Mouse (Mus musculus): Measurements from ENCODE around the gene Gm49342. TPM values are rescaled to one million over a fixed set of nuclear protein-coding genes. Genes with fewer than 3 reads are reported as not detected.

Gm49342 gene
- polyA plus RNA-seq, 1 experiment, result not detected

- Histone ChIP-seq H3K27ac (ENCODE audit: insufficient read depth, low read depth, low read length) (peak overlapping the region; percentile 65), H3K4me1 (ENCODE audit: control insufficient read depth, insufficient read depth, insufficient read length, low read length) (peaks cover 9% of the 10 kb centered on the region; the same call in 1 of the 2 replicates)
- WGBS, result under 1% methylated on average over 38 of the region's 38 CpGs
Measured at GRCm38 (mm10) chr14:50925111-50925920, 19.0 kb upstream of the Gm49342 start.

GRCm38 (mm10) chr14:50927366-50927765, 17.0 kb upstream of the Gm49342 start:
- Histone ChIP-seq H3K36me3 (ENCODE audit: control insufficient read depth, insufficient read depth, low read length) (peaks cover 29% of the 10 kb centered on the region), H3K4me1 (ENCODE audit: control insufficient read depth, insufficient read depth, insufficient read length, low read length) (peaks cover 11% of the 10 kb centered on the region; the same call in 1 of the 2 replicates), H3K27me3 (ENCODE audit: control insufficient read depth, insufficient read depth, low read length) (no peaks in the 10 kb centered on the region), H3K4me3 (ENCODE audit: low read depth, low read length) (no peak overlapping the region), H3K27ac (ENCODE audit: insufficient read depth, low read depth, low read length) (no peak overlapping the region)
- WGBS, result 70% methylated on average over 3 of the region's 3 CpGs
- TF ChIP-seq CTCF (IDR thresholded peaks at IDR 0.05; ENCODE audit: extremely low read depth, insufficient read length, insufficient replicate concordance, low read depth, low read length) (no peak), POLR2A (IDR thresholded peaks at IDR 0.05; ENCODE audit: low read depth, low read length) (no peak)

More at GRCm38 (mm10) chr14:50925111-50925920, 19.0 kb upstream of the Gm49342 start:
- TF ChIP-seq CTCF (IDR thresholded peaks at IDR 0.05; ENCODE audit: extremely low read depth, insufficient read length, insufficient replicate concordance, low read depth, low read length), result no peak
- no peak for TF ChIP-seq POLR2A (IDR thresholded peaks at IDR 0.05; ENCODE audit: low read depth, low read length)
- Histone ChIP-seq H3K27me3 (ENCODE audit: control insufficient read depth, insufficient read depth, low read length) (no peaks in the 10 kb centered on the region), H3K36me3 (ENCODE audit: control insufficient read depth, insufficient read depth, low read length) (peaks cover 29% of the 10 kb centered on the region), H3K4me3 (ENCODE audit: low read depth, low read length) (peak overlapping the region; percentile 85)

GRCm38 (mm10) chr14:50929951-50930350, 14.4 kb upstream of the Gm49342 start:
- TF ChIP-seq POLR2A (IDR thresholded peaks at IDR 0.05; ENCODE audit: low read depth, low read length) (no peak), CTCF (IDR thresholded peaks at IDR 0.05; ENCODE audit: extremely low read depth, insufficient read length, insufficient replicate concordance, low read depth, low read length) (no peak)
- H3K4me1 ChIP-seq (ENCODE audit: control insufficient read depth, insufficient read depth, insufficient read length, low read length), result peaks cover 11% of the 10 kb centered on the region; the same call in 1 of the 2 replicates
- H3K4me3 ChIP-seq (ENCODE audit: low read depth, low read length), result peak overlapping the region; percentile 72
- H3K36me3 ChIP-seq (ENCODE audit: control insufficient read depth, insufficient read depth, low read length), result peaks cover 29% of the 10 kb centered on the region
- H3K27me3 ChIP-seq (ENCODE audit: control insufficient read depth, insufficient read depth, low read length), result no peaks in the 10 kb centered on the region
- peak overlapping the region; percentile 92 for H3K27ac ChIP-seq (ENCODE audit: insufficient read depth, low read depth, low read length)
- 5% methylated on average over 10 of the region's 10 CpGs for WGBS

GRCm38 (mm10) chr14:50930377-50930753, 14.0 kb upstream of the Gm49342 start:
- TF ChIP-seq POLR2A (IDR thresholded peaks at IDR 0.05; ENCODE audit: low read depth, low read length) (no peak), CTCF (IDR thresholded peaks at IDR 0.05; ENCODE audit: extremely low read depth, insufficient read length, insufficient replicate concordance, low read depth, low read length) (no peak)
- Histone ChIP-seq H3K36me3 (ENCODE audit: control insufficient read depth, insufficient read depth, low read length) (peaks cover 29% of the 10 kb centered on the region), H3K4me3 (ENCODE audit: low read depth, low read length) (peak overlapping the region; percentile 72), H3K27me3 (ENCODE audit: control insufficient read depth, insufficient read depth, low read length) (no peaks in the 10 kb centered on the region), H3K4me1 (ENCODE audit: control insufficient read depth, insufficient read depth, insufficient read length, low read length) (peaks cover 9% of the 10 kb centered on the region; the same call in 1 of the 2 replicates), H3K27ac (ENCODE audit: insufficient read depth, low read depth, low read length) (peak overlapping the region; percentile 92)
- WGBS, result under 1% methylated on average over 38 of the region's 38 CpGs

GRCm38 (mm10) chr14:50930754-50931492, 13.4 kb upstream of the Gm49342 start, which contains the start of the genes Pip4p1 and Pnp:
Gene Pip4p1, minus strand, starts transcription at chr14:50930856.
Gene Pnp, plus strand, starts transcription at chr14:50931082.
- Histone ChIP-seq H3K36me3 (ENCODE audit: control insufficient read depth, insufficient read depth, low read length) (peaks cover 29% of the 10 kb centered on the region), H3K4me1 (ENCODE audit: control insufficient read depth, insufficient read depth, insufficient read length, low read length) (peaks cover 7% of the 10 kb centered on the region; the same call in 1 of the 2 replicates), H3K27me3 (ENCODE audit: control insufficient read depth, insufficient read depth, low read length) (no peaks in the 10 kb centered on the region), H3K27ac (ENCODE audit: insufficient read depth, low read depth, low read length) (peak within 1 kb of the TSS; percentile 92), H3K4me3 (ENCODE audit: low read depth, low read length) (peak within 1 kb of the TSS; percentile 72)
- WGBS, result under 1% methylated on average over 68 of the region's 68 CpGs
- TF ChIP-seq CTCF (IDR thresholded peaks at IDR 0.05; ENCODE audit: extremely low read depth, insufficient read length, insufficient replicate concordance, low read depth, low read length) (no peak), POLR2A (IDR thresholded peaks at IDR 0.05; ENCODE audit: low read depth, low read length) (peak; percentile 44; the same call in 1 of the 2 replicates)

- Histone ChIP-seq H3K27me3 (ENCODE audit: control insufficient read depth, insufficient read depth, low read length) (no peaks in the 10 kb centered on the region), H3K36me3 (ENCODE audit: control insufficient read depth, insufficient read depth, low read length) (peaks cover 25% of the 10 kb centered on the region), H3K27ac (ENCODE audit: insufficient read depth, low read depth, low read length) (peak overlapping the region; percentile 80), H3K4me3 (ENCODE audit: low read depth, low read length) (peak overlapping the region; percentile 72), H3K4me1 (ENCODE audit: control insufficient read depth, insufficient read depth, insufficient read length, low read length) (peaks cover 7% of the 10 kb centered on the region; the same call in 1 of the 2 replicates)
- no peak for TF ChIP-seq CTCF (IDR thresholded peaks at IDR 0.05; ENCODE audit: extremely low read depth, insufficient read length, insufficient replicate concordance, low read depth, low read length)
- no peak for TF ChIP-seq POLR2A (IDR thresholded peaks at IDR 0.05; ENCODE audit: low read depth, low read length)
- 11% methylated on average over 12 of the region's 12 CpGs for WGBS
Measured at GRCm38 (mm10) chr14:50931493-50932020, 12.8 kb upstream of the Gm49342 start.
